Mouse (Mus musculus): Measurements from ENCODE around the gene Tmod4.

GRCm38 (mm10) chr3:95117751-95118150 is 6.5 kb upstream of the Tmod4 start:
- TF ChIP-seq POLR2A (IDR thresholded peaks at IDR 0.05; ENCODE audit: control insufficient read depth in 1 of 2, insufficient read depth in 1 of 2, low read depth in 1 of 2, low read length in 2 of 2, poor library complexity in 1 of 2) (no peak), GATA1 (IDR thresholded peaks at IDR 0.05; ENCODE audit: low read depth, low read length) (no peak), MAZ (IDR thresholded peaks at IDR 0.05; ENCODE audit: low read depth, low read length) (no peak)

Data from MEL (cell line).